Mouse (Mus musculus): ENCODE data around the gene Pex12. TPM values are rescaled to one million over a fixed set of nuclear protein-coding genes. Genes with fewer than 3 reads are reported as not detected.

Gene Pex12
- polyA plus RNA-seq, 2 experiments = 3.1 to 4.2 TPM

DNA sequence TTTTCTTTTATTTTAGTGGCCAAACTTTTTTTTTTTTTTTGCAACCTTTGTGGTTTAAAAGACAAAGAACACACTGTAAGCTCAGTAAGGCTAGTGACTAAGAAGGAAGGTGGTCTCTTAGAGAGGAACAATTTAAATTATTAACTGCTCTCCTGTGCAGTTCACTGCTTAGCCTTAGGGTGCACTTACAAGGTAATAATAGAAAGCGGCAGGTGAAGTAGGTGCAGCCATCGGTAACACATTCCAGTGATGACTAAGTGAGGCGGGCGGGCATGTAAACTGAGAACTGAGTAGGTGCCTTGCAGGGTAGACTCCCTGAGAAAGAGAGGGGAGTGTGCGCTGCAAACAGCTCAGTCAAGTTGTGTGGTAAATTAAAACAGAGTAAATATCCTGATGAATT is 1.4 kb upstream of the Pex12 start:
- Histone ChIP-seq H3K9me3 (ENCODE audit: control insufficient read depth, low read length) (no peaks in the 10 kb centered on the region), H3K4me2 (ENCODE audit: low read depth) (peak overlapping the region; percentile 95), H3K4me3 (ENCODE audit: insufficient read depth in 1 of 2, low read depth in 2 of 2, low read length in 2 of 2) (peak overlapping the region; percentile 7 to 83; a peak in 2 of 4 replicates), H3K27ac (no peak overlapping the region), H3K36me3 (replicated peaks; ENCODE audit: control insufficient read depth, insufficient read depth, low read depth) (peaks cover 3% of the 10 kb centered on the region), H3K9ac (replicated peaks) (peak overlapping the region; percentile 93), H3K27me3 (ENCODE audit: control insufficient read depth, insufficient read depth, low read length) (no peaks in the 10 kb centered on the region), H3K4me1 (replicated peaks; ENCODE audit: control insufficient read depth in 2 of 2, insufficient read depth in 2 of 2, low read length in 1 of 2) (peaks cover 13 to 14% of the 10 kb centered on the region in 2 experiments)
- ATAC-seq (ENCODE audit: insufficient read depth) = no peak
- no peak for DNase-seq (ENCODE audit: low read depth in 3 of 3, low spot score in 3 of 3)
- 76% methylated on average over 5 of the region's 5 CpGs for WGBS (ENCODE audit: insufficient replicate concordance)
- no peak for TF ChIP-seq CTCF (IDR thresholded peaks at IDR 0.05; ENCODE audit: low read depth)
- TF ChIP-seq EP300 (IDR thresholded peaks at IDR 0.05; ENCODE audit: low read depth) = no peak

DNA sequence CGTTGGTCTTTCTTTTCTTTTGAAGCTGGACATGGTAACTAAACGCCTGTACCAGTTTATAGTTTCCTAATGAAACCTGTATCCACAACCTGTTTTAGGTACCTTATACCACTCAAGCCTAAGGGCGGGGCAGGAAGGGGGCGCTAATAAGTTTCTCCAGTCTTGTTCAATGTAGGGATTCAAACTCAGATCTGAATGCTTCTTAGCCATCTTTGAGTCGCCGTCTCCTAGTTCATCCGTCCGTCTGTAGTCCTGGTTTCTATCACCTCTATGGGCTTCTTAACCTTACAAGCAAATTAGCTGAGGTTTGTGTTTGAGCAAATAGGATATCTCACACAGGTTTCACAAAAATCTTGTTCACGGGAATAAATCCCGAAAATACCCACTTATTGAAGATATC is 262 bp downstream of the Pex12 start:
- peak overlapping the region; percentile 95 for H3K4me2 ChIP-seq (ENCODE audit: low read depth)
- peaks cover 21 to 25% of the 10 kb centered on the region in 2 experiments for H3K4me1 ChIP-seq (replicated peaks; ENCODE audit: control insufficient read depth in 2 of 2, insufficient read depth in 2 of 2, low read length in 1 of 2)
- 4% methylated on average over 10 of the region's 10 CpGs for WGBS (ENCODE audit: insufficient replicate concordance)
- DNase-seq (ENCODE audit: low read depth in 3 of 3, low spot score in 3 of 3) = no peak
- H3K27ac ChIP-seq = peak overlapping the region; percentile 91
- H3K9me3 ChIP-seq (ENCODE audit: control insufficient read depth, low read length) = no peaks in the 10 kb centered on the region
- H3K4me3 ChIP-seq (ENCODE audit: insufficient read depth in 1 of 2, low read depth in 2 of 2, low read length in 2 of 2) = peak overlapping the region; percentile 83 to 92
- peak overlapping the region; percentile 93 for H3K9ac ChIP-seq (replicated peaks)
- no peaks in the 10 kb centered on the region for H3K27me3 ChIP-seq (ENCODE audit: control insufficient read depth, insufficient read depth, low read length)
- ATAC-seq (ENCODE audit: insufficient read depth) = peak; percentile 9; the same call in 1 of the 2 replicates
- TF ChIP-seq EP300 (IDR thresholded peaks at IDR 0.05; ENCODE audit: low read depth) (no peak), CTCF (IDR thresholded peaks at IDR 0.05; ENCODE audit: low read depth) (no peak)
- peaks cover 5% of the 10 kb centered on the region for H3K36me3 ChIP-seq (replicated peaks; ENCODE audit: control insufficient read depth, insufficient read depth, low read depth)

DNA sequence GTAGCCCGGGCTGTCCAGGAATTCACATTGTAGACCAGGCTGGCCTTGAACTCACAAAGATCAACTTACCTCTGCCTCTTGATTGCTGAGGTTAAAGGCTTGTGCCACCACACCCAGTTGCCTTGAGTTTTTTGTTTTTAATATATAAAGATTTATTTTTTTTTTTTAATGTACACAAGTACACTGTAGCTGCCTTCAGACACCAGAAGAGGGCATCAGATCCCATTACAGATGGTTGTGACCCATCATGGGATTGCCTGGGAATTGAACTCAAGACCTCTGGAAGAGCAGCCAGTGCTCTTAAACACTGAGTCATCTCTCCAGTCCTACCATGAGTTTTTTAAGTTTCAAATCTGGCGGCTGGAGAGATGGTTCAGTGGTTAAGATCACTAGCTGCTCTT is 955 bp downstream of the Pex12 start:
- ATAC-seq (ENCODE audit: insufficient read depth) = no peak
- DNase-seq (ENCODE audit: low read depth in 3 of 3, low spot score in 3 of 3) = no peak
- H3K4me2 ChIP-seq (ENCODE audit: low read depth) = peak overlapping the region; percentile 95

DNA sequence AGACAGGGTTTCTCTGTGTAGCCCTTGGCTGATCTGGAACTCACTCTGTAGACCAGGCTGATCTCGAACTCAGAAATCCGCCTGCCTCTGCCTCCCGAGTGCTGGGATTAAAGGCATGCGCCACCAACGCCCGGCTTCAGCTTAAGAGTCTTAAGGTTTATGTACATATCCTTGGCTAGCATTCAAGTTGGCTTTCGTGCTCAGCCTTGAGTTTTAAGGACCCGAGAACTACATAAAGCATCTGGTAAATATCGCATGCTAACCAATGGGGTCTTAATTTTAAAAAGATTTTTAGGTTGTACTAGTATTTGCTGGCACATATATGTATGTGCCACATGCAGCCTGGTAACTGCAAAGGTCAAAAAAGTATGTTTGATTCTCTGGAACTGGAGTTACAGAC is 2.7 kb downstream of the Pex12 start:
- H3K36me3 ChIP-seq (replicated peaks; ENCODE audit: control insufficient read depth, insufficient read depth, low read depth) = peaks cover 29% of the 10 kb centered on the region
- no peak for ATAC-seq (ENCODE audit: insufficient read depth)
- TF ChIP-seq EP300 (IDR thresholded peaks at IDR 0.05; ENCODE audit: low read depth) (no peak), CTCF (IDR thresholded peaks at IDR 0.05; ENCODE audit: low read depth) (no peak)
- H3K27ac ChIP-seq = no peak overlapping the region
- peaks cover 21 to 30% of the 10 kb centered on the region in 2 experiments for H3K4me1 ChIP-seq (replicated peaks; ENCODE audit: control insufficient read depth in 2 of 2, insufficient read depth in 2 of 2, low read length in 1 of 2)
- no peak for DNase-seq (ENCODE audit: low read depth in 3 of 3, low spot score in 3 of 3)
- H3K4me3 ChIP-seq (ENCODE audit: insufficient read depth in 1 of 2, low read depth in 2 of 2, low read length in 2 of 2) = peak overlapping the region in 1 of 2 experiments; percentile 83; a peak in 1 of 4 replicates
- no peak overlapping the region for H3K9ac ChIP-seq (replicated peaks)
- no peaks in the 10 kb centered on the region for H3K27me3 ChIP-seq (ENCODE audit: control insufficient read depth, insufficient read depth, low read length)
- WGBS (ENCODE audit: insufficient replicate concordance) = 87% methylated on average over 9 of the region's 9 CpGs
- peak overlapping the region; percentile 99 for H3K4me2 ChIP-seq (ENCODE audit: low read depth)
- no peaks in the 10 kb centered on the region for H3K9me3 ChIP-seq (ENCODE audit: control insufficient read depth, low read length)

More for the DNA sequence above, 955 bp downstream of the Pex12 start:
- Histone ChIP-seq H3K27ac (peak overlapping the region; percentile 91; the same call in 1 of the 2 replicates), H3K4me3 (ENCODE audit: insufficient read depth in 1 of 2, low read depth in 2 of 2, low read length in 2 of 2) (peak overlapping the region in 1 of 2 experiments; percentile 83; a peak in 1 of 4 replicates), H3K27me3 (ENCODE audit: control insufficient read depth, insufficient read depth, low read length) (no peaks in the 10 kb centered on the region), H3K9ac (replicated peaks) (no peak overlapping the region; the same call in 1 of the 2 replicates), H3K9me3 (ENCODE audit: control insufficient read depth, low read length) (no peaks in the 10 kb centered on the region), H3K36me3 (replicated peaks; ENCODE audit: control insufficient read depth, insufficient read depth, low read depth) (peaks cover 12% of the 10 kb centered on the region), H3K4me1 (replicated peaks; ENCODE audit: control insufficient read depth in 2 of 2, insufficient read depth in 2 of 2, low read length in 1 of 2) (peaks cover 21 to 27% of the 10 kb centered on the region in 2 experiments)
- TF ChIP-seq EP300 (IDR thresholded peaks at IDR 0.05; ENCODE audit: low read depth) = no peak
- peak; percentile 45 for TF ChIP-seq CTCF (IDR thresholded peaks at IDR 0.05; ENCODE audit: low read depth)
- 59% methylated on average over 2 of the region's 2 CpGs for WGBS (ENCODE audit: insufficient replicate concordance)

DNA sequence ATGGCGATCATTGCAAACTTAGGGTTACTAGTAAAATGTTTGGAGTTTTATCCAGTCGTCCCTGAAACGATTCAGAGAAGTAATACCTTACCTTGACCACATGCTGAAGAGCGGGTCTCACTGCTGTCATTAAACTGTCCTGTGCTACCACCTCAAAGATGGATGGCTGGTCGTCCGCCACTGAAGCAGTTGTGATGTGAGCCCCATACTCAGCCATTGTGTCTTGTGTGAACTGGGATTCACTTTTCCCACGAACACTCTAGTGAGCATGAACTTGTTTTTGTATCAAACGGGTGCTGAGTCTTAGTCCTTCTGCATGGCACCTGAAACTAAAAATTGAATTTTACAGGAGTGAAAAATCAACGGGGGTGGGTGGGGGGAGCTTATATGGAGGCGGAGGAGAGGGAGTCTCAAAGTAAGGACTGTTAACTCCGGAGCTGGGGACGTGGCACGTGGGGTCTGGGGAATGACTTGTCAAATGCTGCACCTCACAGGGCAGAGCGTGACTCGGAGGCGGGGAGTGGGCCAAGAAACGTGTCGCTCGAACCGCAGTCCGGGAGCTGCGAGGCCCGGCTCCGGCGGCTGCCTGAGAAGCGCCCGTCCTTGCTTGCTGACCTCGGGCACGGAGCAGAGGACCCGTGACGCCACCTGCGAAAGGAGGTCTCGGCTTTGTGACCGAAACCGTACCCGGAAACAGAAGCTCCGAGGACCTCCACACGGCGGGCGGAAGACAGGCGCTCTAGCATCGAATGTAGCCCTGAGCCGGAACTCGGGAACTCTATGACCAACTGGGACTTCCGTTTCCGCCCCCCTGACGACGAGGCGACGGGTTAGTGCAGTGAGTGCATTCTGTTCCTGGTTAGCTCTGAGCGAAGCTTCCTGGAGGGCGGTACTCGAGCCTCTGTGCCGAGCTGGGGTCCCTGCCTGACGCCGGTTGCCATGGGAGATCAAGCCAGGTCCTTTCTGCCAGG is 3.9 kb downstream of the Pex12 start, which contains the start of gene Ap2b1:
Gene Ap2b1, plus strand, starts transcription at position 800 of the 971 bp plus-strand sequence.
- Histone ChIP-seq H3K9me3 (ENCODE audit: control insufficient read depth, low read length) (no peaks in the 10 kb centered on the region), H3K27ac (peak within 1 kb of the TSS; percentile 83), H3K4me2 (ENCODE audit: low read depth) (peak within 1 kb of the TSS; percentile 99), H3K9ac (replicated peaks) (peak within 1 kb of the TSS; percentile 89), H3K36me3 (replicated peaks; ENCODE audit: control insufficient read depth, insufficient read depth, low read depth) (peaks cover 36% of the 10 kb centered on the region), H3K4me1 (replicated peaks; ENCODE audit: control insufficient read depth in 2 of 2, insufficient read depth in 2 of 2, low read length in 1 of 2) (peaks cover 16 to 26% of the 10 kb centered on the region in 2 experiments), H3K4me3 (ENCODE audit: insufficient read depth in 1 of 2, low read depth in 2 of 2, low read length in 2 of 2) (peak within 1 kb of the TSS; percentile 83 to 92), H3K27me3 (ENCODE audit: control insufficient read depth, insufficient read depth, low read length) (no peaks in the 10 kb centered on the region)
- 2% methylated on average over 56 of the region's 56 CpGs for WGBS (ENCODE audit: insufficient replicate concordance)
- TF ChIP-seq CTCF (IDR thresholded peaks at IDR 0.05; ENCODE audit: low read depth) (no peak; the same call in 1 of the 2 replicates), EP300 (IDR thresholded peaks at IDR 0.05; ENCODE audit: low read depth) (no peak; the same call in 1 of the 2 replicates)
- DNase-seq (ENCODE audit: low read depth in 3 of 3, low spot score in 3 of 3) (peak; percentile 81 to 90 (median 86)), ATAC-seq (ENCODE audit: insufficient read depth) (peak; percentile 87)
